Mouse (Mus musculus) limb, embryonic 11.5 days (tissue): ENCODE measurements at regions not wholly inside any gene's neighbourhood (a gene's known extent, or its start where the extent isn't known, plus 50 kb on each side); places are given as distances from the start of the nearest gene placed in this dataset.

ENCODE experiments used
- ATAC-seq: fragments of 200-750 bp; cut with Nextera tagmentation; 2 replicates; pipeline ENCODE4 v1.8.0; 2017; ENCODE audit warnings: low read depth; ENCODE audit not compliant: insufficient number of reproducible peaks, low FRiP score, low TSS enrichment
- DNase-seq: peaks from one replicate; pipeline ENCODE4 v3.0.0-alpha.2; 2015; ENCODE audit warnings: low spot score
- H3K27ac ChIP-seq: fragments of 300-500 bp; sonication (generic); replicated peaks from 2 replicates; pipeline ENCODE4 v1.5.1; 2014; ENCODE audit warnings: low read depth, mild to moderate bottlenecking, low read length
- H3K27me3 ChIP-seq: fragments of 300-500 bp; sonication (generic); 2 replicates; pipeline ENCODE4 v1.6.1; 2014; ENCODE audit warnings: mild to moderate bottlenecking, low read length, mixed read lengths; ENCODE audit not compliant: control insufficient read depth, insufficient read depth
- H3K36me3 ChIP-seq: fragments of 300-500 bp; sonication (generic); 2 replicates; pipeline ENCODE4 v1.6.1; 2014; ENCODE audit warnings: mild to moderate bottlenecking, low read length, moderate library complexity, mixed read lengths; ENCODE audit not compliant: control insufficient read depth, insufficient read depth
- H3K4me1 ChIP-seq: fragments of 300-500 bp; sonication (generic); 2 replicates; pipeline ENCODE4 v1.6.1; 2014; ENCODE audit warnings: low read length, mixed read lengths; ENCODE audit not compliant: control insufficient read depth, insufficient read depth
- H3K4me2 ChIP-seq: fragments of 300-500 bp; sonication (generic); 2 replicates; pipeline ENCODE4 v1.6.1; 2014; ENCODE audit warnings: low read depth, mild to moderate bottlenecking, moderate library complexity; ENCODE audit not compliant: severe bottlenecking
- H3K4me3 ChIP-seq: fragments of 300-500 bp; sonication (generic); 2 replicates; pipeline ENCODE4 v1.5.1; 2014; ENCODE audit warnings: low read depth, low read length
- H3K9ac ChIP-seq: fragments of 300-500 bp; sonication (generic); 2 replicates; pipeline ENCODE4 v1.6.1; 2014; ENCODE audit warnings: mild to moderate bottlenecking, low read length
- H3K9me3 ChIP-seq: fragments of 300-500 bp; sonication (generic); 2 replicates; pipeline ENCODE4 v1.6.1; 2016; ENCODE audit warnings: low read length; ENCODE audit not compliant: control insufficient read depth
- WGBS: fragments of 180-500 bp; shearing (Covaris S2); extraction: QIAGEN DNeasy Blood & Tissue Kit; methylation state at CpG from one replicate; pipeline ENCODE4 v1.1.7; 2014; 5-methylcytosine and 5-hydroxymethylcytosine counted together

- no peak for ATAC-seq
- DNase-seq, result no peak
- WGBS, result 87% methylated on average over 3 of the region's 3 CpGs
Observed at GRCm38 (mm10) chr8:127734059-127734458, 624.3 kb upstream of the Nrp1 start.

GRCm38 (mm10) chr8:127742236-127742635, 616.2 kb upstream of the Nrp1 start:
- H3K36me3 ChIP-seq, result no peaks in the 10 kb centered on the region
- no peak overlapping the region for H3K27ac ChIP-seq
- no peak overlapping the region for H3K9ac ChIP-seq
- H3K27me3 ChIP-seq, result no peaks in the 10 kb centered on the region
- H3K4me1 ChIP-seq, result no peaks in the 10 kb centered on the region
- no peak overlapping the region for H3K4me2 ChIP-seq
- no peaks in the 10 kb centered on the region for H3K9me3 ChIP-seq
- DNase-seq, result no peak
- 85% methylated on average over 6 of the region's 6 CpGs for WGBS
- no peak for ATAC-seq
- no peak overlapping the region for H3K4me3 ChIP-seq

More at GRCm38 (mm10) chr8:127734059-127734458, 624.3 kb upstream of the Nrp1 start:
- Histone ChIP-seq H3K9me3 (no peaks in the 10 kb centered on the region), H3K4me2 (no peak overlapping the region), H3K27me3 (no peaks in the 10 kb centered on the region), H3K4me1 (no peaks in the 10 kb centered on the region), H3K27ac (no peak overlapping the region), H3K9ac (no peak overlapping the region), H3K4me3 (no peak overlapping the region), H3K36me3 (no peaks in the 10 kb centered on the region)

- H3K36me3 ChIP-seq, result no peaks in the 10 kb centered on the region
- DNase-seq (no peak), ATAC-seq (no peak)
- H3K4me2 ChIP-seq, result no peak overlapping the region
- 86% methylated on average over 4 of the region's 4 CpGs for WGBS
- H3K4me3 ChIP-seq, result no peak overlapping the region
- H3K4me1 ChIP-seq, result no peaks in the 10 kb centered on the region
- H3K9me3 ChIP-seq, result no peaks in the 10 kb centered on the region
- H3K27ac ChIP-seq, result no peak overlapping the region
- H3K27me3 ChIP-seq, result no peaks in the 10 kb centered on the region
- no peak overlapping the region for H3K9ac ChIP-seq
Observed at GRCm38 (mm10) chr8:127745221-127745620, 613.2 kb upstream of the Nrp1 start.

GRCm38 (mm10) chr8:127746456-127746855, 611.9 kb upstream of the Nrp1 start:
- Histone ChIP-seq H3K27me3 (no peaks in the 10 kb centered on the region), H3K36me3 (no peaks in the 10 kb centered on the region), H3K4me3 (no peak overlapping the region), H3K9me3 (no peaks in the 10 kb centered on the region), H3K9ac (no peak overlapping the region), H3K4me2 (no peak overlapping the region), H3K4me1 (no peaks in the 10 kb centered on the region), H3K27ac (no peak overlapping the region)
- DNase-seq, result no peak
- 75% methylated on average over 8 of the region's 8 CpGs for WGBS
- no peak for ATAC-seq

- H3K9ac ChIP-seq, result no peak overlapping the region
- no peaks in the 10 kb centered on the region for H3K9me3 ChIP-seq
- no peaks in the 10 kb centered on the region for H3K36me3 ChIP-seq
- H3K27ac ChIP-seq, result no peak overlapping the region
- no peaks in the 10 kb centered on the region for H3K27me3 ChIP-seq
- no peak for ATAC-seq
- no peaks in the 10 kb centered on the region for H3K4me1 ChIP-seq
- no peak overlapping the region for H3K4me3 ChIP-seq
- no peak for DNase-seq
- WGBS, result 83% methylated on average over 5 of the region's 5 CpGs
- H3K4me2 ChIP-seq, result no peak overlapping the region
Observed at GRCm38 (mm10) chr8:127752871-127753270, 605.5 kb upstream of the Nrp1 start.

GRCm38 (mm10) chr8:127753793-127754565, 604.4 kb upstream of the Nrp1 start:
- WGBS, result 89% methylated on average over 5 of the region's 5 CpGs
- H3K4me3 ChIP-seq, result no peak overlapping the region
- no peaks in the 10 kb centered on the region for H3K4me1 ChIP-seq
- H3K27me3 ChIP-seq, result no peaks in the 10 kb centered on the region
- ATAC-seq, result no peak; the same call in 1 of the 2 replicates
- H3K9ac ChIP-seq, result no peak overlapping the region
- no peak for DNase-seq
- no peak overlapping the region for H3K27ac ChIP-seq
- no peak overlapping the region for H3K4me2 ChIP-seq
- no peaks in the 10 kb centered on the region for H3K9me3 ChIP-seq
- no peaks in the 10 kb centered on the region for H3K36me3 ChIP-seq

- no peak overlapping the region for H3K4me3 ChIP-seq
- H3K4me2 ChIP-seq, result no peak overlapping the region
- no peak overlapping the region for H3K27ac ChIP-seq
- no peak overlapping the region for H3K9ac ChIP-seq
- no peaks in the 10 kb centered on the region for H3K27me3 ChIP-seq
- 88% methylated on average over 2 of the region's 2 CpGs for WGBS
- no peaks in the 10 kb centered on the region for H3K36me3 ChIP-seq
- H3K9me3 ChIP-seq, result no peaks in the 10 kb centered on the region
- no peak for ATAC-seq
- DNase-seq, result no peak
- H3K4me1 ChIP-seq, result no peaks in the 10 kb centered on the region
Observed at GRCm38 (mm10) chr8:127757396-127757795, 601.0 kb upstream of the Nrp1 start.

GRCm38 (mm10) chr8:127759906-127760305, 598.5 kb upstream of the Nrp1 start:
- no peak overlapping the region for H3K4me2 ChIP-seq
- no peak for DNase-seq
- H3K27me3 ChIP-seq, result no peaks in the 10 kb centered on the region
- no peak overlapping the region for H3K4me3 ChIP-seq
- H3K36me3 ChIP-seq, result no peaks in the 10 kb centered on the region
- no peak for ATAC-seq
- 75% methylated on average over 5 of the region's 5 CpGs for WGBS
- H3K9me3 ChIP-seq, result no peaks in the 10 kb centered on the region
- H3K9ac ChIP-seq, result no peak overlapping the region
- H3K4me1 ChIP-seq, result no peaks in the 10 kb centered on the region
- no peak overlapping the region for H3K27ac ChIP-seq

GRCm38 (mm10) chr8:127765199-127765598, 593.2 kb upstream of the Nrp1 start:
- Histone ChIP-seq H3K4me3 (no peak overlapping the region), H3K27ac (no peak overlapping the region), H3K4me2 (no peak overlapping the region), H3K9ac (no peak overlapping the region), H3K27me3 (no peaks in the 10 kb centered on the region), H3K4me1 (no peaks in the 10 kb centered on the region), H3K9me3 (no peaks in the 10 kb centered on the region), H3K36me3 (no peaks in the 10 kb centered on the region)
- ATAC-seq, result no peak
- DNase-seq, result no peak
- 89% methylated on average over 5 of the region's 5 CpGs for WGBS
